ENCODE assay signal across 26 mouse cellular contexts in the genomic region with DNA sequence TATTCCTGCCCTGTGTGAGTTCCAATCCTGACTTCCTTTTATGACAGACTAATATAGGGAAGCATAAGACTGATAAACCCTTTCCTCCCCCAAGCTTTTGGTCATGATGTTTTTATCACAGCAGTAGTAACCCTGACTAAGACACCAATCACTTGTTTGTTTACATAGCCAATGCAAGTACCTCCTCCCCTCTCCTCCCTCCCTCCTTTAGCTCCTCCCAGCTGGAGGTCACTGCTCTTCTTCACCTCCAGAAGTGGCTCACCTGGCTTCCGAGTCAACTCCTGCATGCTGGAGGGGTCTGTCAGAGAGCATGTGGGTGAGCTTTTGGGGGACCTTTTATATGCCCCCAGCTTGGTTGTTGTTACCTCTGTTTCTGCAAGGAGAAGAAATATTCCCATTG.
A peak's percentile ranks its signal among the peaks of the same experiment; 100 is the strongest.
DNase-seq lines count a peak whose midpoint lies in the region; ATAC-seq and TF ChIP-seq lines count a peak whose summit lies in the region.
"Had no signal": no experiment of that assay in that cellular context is flagged by ENCODE, and none has a peak within 500 bp of the region (broad histone marks: within the 10 kb centered on the region; RNA-seq: fewer than 3 reads in every experiment).

No protein-coding gene starts in this region.

- H3K4me3 ChIP-seq in liver, embryonic 11.5 days (ENCODE audit: low read depth, low read length) = no peak overlapping the region
- no peak overlapping the region for H3K4me3 ChIP-seq in liver, embryonic 12.5 days
- H3K4me3 ChIP-seq in liver, embryonic 15.5 days (replicated peaks) = no peak overlapping the region
- no peak overlapping the region for H3K4me3 ChIP-seq in kidney, adult 2 months (ENCODE audit: insufficient read depth, low read depth, low read length)
- H3K4me3 ChIP-seq: embryonic facial prominence, embryonic 10.5 days; embryonic facial prominence, embryonic 13.5 days; forebrain, embryonic 10.5 days; forebrain, embryonic 13.5 days; heart, adult 2 months; heart, embryonic 10.5 days; heart, embryonic 13.5 days; hindbrain, embryonic 12.5 days; hindbrain, embryonic 15.5 days had no signal

- no peak for ATAC-seq in liver, embryonic 11.5 days (replicated peaks; ENCODE audit: low FRiP score)
- ATAC-seq in liver, embryonic 12.5 days = no peak
- ATAC-seq in liver, embryonic 15.5 days (ENCODE audit: insufficient read depth) = 0 out of 2 replicates have a peak, but pooled peaks have one; percentile 4
- ATAC-seq: forebrain, embryonic 13.5 days; forebrain, embryonic 16.5 days; Patski had no signal

- no peaks in the 10 kb centered on the region; the same call in 1 of the 2 replicates for H3K27me3 ChIP-seq in liver, embryonic 11.5 days (replicated peaks; ENCODE audit: control insufficient read depth, insufficient read depth, low read length)
- peaks cover 9% of the 10 kb centered on the region; the same call in 1 of the 2 replicates for H3K27me3 ChIP-seq in liver, embryonic 12.5 days (replicated peaks)
- peaks cover 20% of the 10 kb centered on the region; the same call in 1 of the 2 replicates for H3K27me3 ChIP-seq in liver, embryonic 15.5 days
- H3K27me3 ChIP-seq in kidney, adult 2 months (replicated peaks; ENCODE audit: control insufficient read depth, insufficient read depth, low read length) = no peaks in the 10 kb centered on the region
- H3K27me3 ChIP-seq: embryonic facial prominence, embryonic 13.5 days; hindbrain, embryonic 12.5 days; hindbrain, embryonic 15.5 days; Patski had no signal

- no peak overlapping the region for H3K27ac ChIP-seq in liver, embryonic 11.5 days (ENCODE audit: low read depth, low read length)
- peak overlapping the region; percentile 98 for H3K27ac ChIP-seq in liver, embryonic 12.5 days
- H3K27ac ChIP-seq in liver, embryonic 15.5 days (replicated peaks) = peak overlapping the region; percentile 99
- H3K27ac ChIP-seq in kidney, adult 2 months (ENCODE audit: insufficient read depth, low read depth, low read length) = no peak overlapping the region
- H3K27ac ChIP-seq: embryonic facial prominence, embryonic 13.5 days; forebrain, embryonic 10.5 days; forebrain, embryonic 13.5 days; heart, adult 2 months; heart, embryonic 10.5 days; heart, embryonic 13.5 days; hindbrain, embryonic 12.5 days; hindbrain, embryonic 15.5 days had no signal

- no peak overlapping the region for H3K4me2 ChIP-seq in liver, embryonic 11.5 days
- no peak overlapping the region for H3K4me2 ChIP-seq in liver, embryonic 12.5 days
- H3K4me2 ChIP-seq in liver, embryonic 15.5 days = no peak overlapping the region
- H3K4me2 ChIP-seq: embryonic facial prominence, embryonic 13.5 days; forebrain, embryonic 13.5 days; heart, embryonic 13.5 days; hindbrain, embryonic 12.5 days; hindbrain, embryonic 15.5 days had no signal

- no peak for TF ChIP-seq POLR2A in kidney, adult 2 months (IDR thresholded peaks at IDR 0.05; ENCODE audit: low read depth, low read length)

- TF ChIP-seq CTCF in kidney, adult 2 months (conservative IDR thresholded peaks at IDR 0.05; ENCODE audit: insufficient read depth, insufficient read length, low read depth, low read length) = no peak

- H3K4me1 ChIP-seq in liver, embryonic 11.5 days (replicated peaks; ENCODE audit: control insufficient read depth, insufficient read depth, low read length) = peaks cover 33% of the 10 kb centered on the region
- H3K4me1 ChIP-seq in liver, embryonic 12.5 days = peaks cover 57% of the 10 kb centered on the region
- peaks cover 56% of the 10 kb centered on the region for H3K4me1 ChIP-seq in liver, embryonic 15.5 days (replicated peaks)
- no peaks in the 10 kb centered on the region for H3K4me1 ChIP-seq in kidney, adult 2 months (ENCODE audit: control insufficient read depth, insufficient read depth, low read length)
- H3K4me1 ChIP-seq: hindbrain, embryonic 15.5 days had no signal

- no peaks in the 10 kb centered on the region for H3K36me3 ChIP-seq in liver, embryonic 11.5 days (ENCODE audit: control insufficient read depth, insufficient read depth, low read length)
- no peaks in the 10 kb centered on the region for H3K36me3 ChIP-seq in liver, embryonic 12.5 days
- no peaks in the 10 kb centered on the region for H3K36me3 ChIP-seq in liver, embryonic 15.5 days (replicated peaks)
- no peaks in the 10 kb centered on the region for H3K36me3 ChIP-seq in kidney, adult 2 months (ENCODE audit: control insufficient read depth, insufficient read depth, low read length)
- H3K36me3 ChIP-seq: embryonic facial prominence, embryonic 10.5 days; embryonic facial prominence, embryonic 13.5 days; forebrain, embryonic 10.5 days; heart, embryonic 10.5 days; heart, embryonic 13.5 days; hindbrain, embryonic 12.5 days; hindbrain, embryonic 15.5 days had no signal

- peak; percentile 54 for DNase-seq in liver
- DNase-seq in liver, embryonic 11.5 days (ENCODE audit: low spot score) = no peak
- DNase-seq in kidney, adult 2 months = no peak
- no peak for DNase-seq in embryo, embryonic 9.5 days (ENCODE audit: extremely low spot score)
- DNase-seq in thymus, postnatal 4 days = no peak
- DNase-seq: adrenal gland, postnatal 10 days; adrenal gland, postnatal 36 days; cerebellum, adult 18-20 months; cerebellum, adult 9-10 months; cerebellum, postnatal 14 days; gastrocnemius, postnatal 10 days; gastrocnemius, postnatal 36 days; heart, adult 2 months; heart, postnatal 14 days had no signal

- no peaks in the 10 kb centered on the region for H3K9me3 ChIP-seq in liver, embryonic 11.5 days (ENCODE audit: control insufficient read depth, low read length)
- H3K9me3 ChIP-seq in liver, embryonic 12.5 days (replicated peaks) = no peaks in the 10 kb centered on the region
- H3K9me3 ChIP-seq in liver, embryonic 15.5 days (replicated peaks) = no peaks in the 10 kb centered on the region
- H3K9me3 ChIP-seq: embryonic facial prominence, embryonic 10.5 days; embryonic facial prominence, embryonic 13.5 days; forebrain, embryonic 10.5 days; forebrain, embryonic 13.5 days; heart, embryonic 10.5 days; heart, embryonic 13.5 days; hindbrain, embryonic 12.5 days; hindbrain, embryonic 15.5 days had no signal

- no peak overlapping the region for H3K9ac ChIP-seq in liver, embryonic 11.5 days (ENCODE audit: low read depth, low read length)
- H3K9ac ChIP-seq in liver, embryonic 12.5 days = no peak overlapping the region; the same call in 1 of the 2 replicates
- H3K9ac ChIP-seq in liver, embryonic 15.5 days = no peak overlapping the region
- H3K9ac ChIP-seq: embryonic facial prominence, embryonic 13.5 days; forebrain, embryonic 13.5 days; heart, embryonic 13.5 days; hindbrain, embryonic 12.5 days; hindbrain, embryonic 15.5 days had no signal

- 50% methylated on average over 1 of the region's 1 CpGs for WGBS in liver, embryonic 11.5 days
- WGBS in liver, embryonic 12.5 days (ENCODE audit: insufficient replicate concordance) = 62% methylated on average over 1 of the region's 1 CpGs
- 73% methylated on average over 1 of the region's 1 CpGs for WGBS in liver, embryonic 15.5 days (ENCODE audit: insufficient replicate concordance)
- 81% methylated on average over 1 of the region's 1 CpGs for WGBS in kidney, adult 2 months

Comparison
In these comparisons a context has a peak if more than half of its experiments do, and no peak if none do; other contexts are left out.
1. H3K27ac ChIP-seq: peak in liver, embryonic 12.5 days (single experiment) and liver, embryonic 15.5 days (single experiment); none in liver, embryonic 11.5 days (single experiment) and kidney, adult 2 months (single experiment).